Mouse (Mus musculus): ENCODE results near the gene Fam208a. TPM values are rescaled to one million over a fixed set of nuclear protein-coding genes. Genes with fewer than 3 reads are reported as not detected.
A peak's percentile ranks its signal among the peaks of the same experiment; 100 is the strongest.

Fam208a gene
- 3.8 and 4.0 TPM in 2 replicates for polyA plus RNA-seq (2015; fragmentation: Nextera tagmentation; extraction: Ambion mirVana)

DNA sequence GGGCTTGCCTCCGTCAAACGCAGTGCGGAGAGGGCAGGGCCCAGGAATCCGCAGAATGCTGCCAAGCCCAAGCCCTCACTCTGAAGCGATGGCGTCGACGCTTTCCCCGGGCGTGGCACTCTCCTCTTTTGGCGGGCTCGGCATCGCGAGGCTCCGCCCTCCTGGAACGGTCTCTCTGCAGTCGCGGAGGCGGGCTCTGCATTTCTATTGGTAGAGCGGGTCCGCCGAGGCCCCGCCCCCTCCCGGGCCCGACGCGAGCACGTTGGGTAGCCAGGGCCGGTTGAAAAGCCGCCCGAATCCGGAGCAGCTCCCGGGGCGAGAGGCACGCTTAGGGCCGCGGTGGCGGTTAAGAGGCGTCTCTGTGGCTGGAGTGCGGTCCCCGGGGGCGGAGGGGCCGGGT lies at the start of gene Fam208a:
Gene Fam208a (plus strand): TSS at position 262 of the 400 bp plus-strand sequence.
- H3K27me3 ChIP-seq (ENCODE audit: control insufficient read depth, insufficient read depth, low read depth, low read length), result no peaks in the 10 kb centered on the region
- peak within 1 kb of the TSS; percentile 89 for H3K4me3 ChIP-seq (ENCODE audit: low read depth, low read length)
- peaks cover 7% of the 10 kb centered on the region for H3K4me1 ChIP-seq (ENCODE audit: control insufficient read depth, low read depth, low read length)
- peaks cover 3% of the 10 kb centered on the region for H3K36me3 ChIP-seq (ENCODE audit: control insufficient read depth, insufficient read depth)
- peaks cover 6% of the 10 kb centered on the region for H3K9me3 ChIP-seq (replicated peaks; ENCODE audit: control insufficient read depth, low read length)
- peak within 1 kb of the TSS; percentile 93 for H3K9ac ChIP-seq (ENCODE audit: low read depth, low read length)
- WGBS (ENCODE audit: insufficient replicate concordance), result 3% methylated on average over 42 of the region's 43 CpGs
- peak; percentile 93 for ATAC-seq (ENCODE audit: low read depth)
- peak within 1 kb of the TSS; percentile 65 for H3K4me2 ChIP-seq (ENCODE audit: low read depth, low read length)
- H3K27ac ChIP-seq (ENCODE audit: low read length), result peak within 1 kb of the TSS; percentile 98

DNA sequence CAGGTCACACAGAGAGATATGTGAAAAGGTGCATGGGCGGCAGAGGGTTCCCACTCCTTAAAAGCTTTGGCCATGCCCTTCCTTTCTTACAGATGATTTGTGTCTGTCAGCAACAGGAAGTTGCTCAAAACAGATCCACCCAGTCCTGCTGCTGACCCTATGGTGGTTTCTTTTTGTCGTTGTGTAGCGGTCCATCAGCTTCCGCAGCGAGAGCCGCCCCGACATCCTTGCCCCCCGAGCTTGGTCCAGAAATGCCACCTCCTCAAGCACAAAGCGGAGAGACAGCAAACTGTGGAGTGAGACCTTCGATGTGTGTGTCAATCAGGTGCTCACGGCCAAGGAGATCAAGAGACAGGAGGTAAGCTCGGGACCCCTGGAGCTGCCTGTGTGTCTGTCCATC lies 49.2 kb upstream of the Fam208a start:
- H3K9ac ChIP-seq (ENCODE audit: low read depth, low read length), result no peak overlapping the region
- H3K9me3 ChIP-seq (replicated peaks; ENCODE audit: control insufficient read depth, low read length), result no peaks in the 10 kb centered on the region
- ATAC-seq (ENCODE audit: low read depth), result no peak
- 17% methylated on average over 12 of the region's 12 CpGs for WGBS (ENCODE audit: insufficient replicate concordance)
- H3K4me3 ChIP-seq (ENCODE audit: low read depth, low read length), result peak overlapping the region; percentile 40
- H3K4me1 ChIP-seq (ENCODE audit: control insufficient read depth, low read depth, low read length), result peaks cover 2% of the 10 kb centered on the region; the same call in 1 of the 2 replicates
- no peaks in the 10 kb centered on the region for H3K27me3 ChIP-seq (ENCODE audit: control insufficient read depth, insufficient read depth, low read depth, low read length)
- peak overlapping the region; percentile 9; the same call in 1 of the 2 replicates for H3K27ac ChIP-seq (ENCODE audit: low read length)
- no peaks in the 10 kb centered on the region for H3K36me3 ChIP-seq (ENCODE audit: control insufficient read depth, insufficient read depth)
- H3K4me2 ChIP-seq (ENCODE audit: low read depth, low read length), result peak overlapping the region; percentile 32; the same call in 1 of the 2 replicates

DNA sequence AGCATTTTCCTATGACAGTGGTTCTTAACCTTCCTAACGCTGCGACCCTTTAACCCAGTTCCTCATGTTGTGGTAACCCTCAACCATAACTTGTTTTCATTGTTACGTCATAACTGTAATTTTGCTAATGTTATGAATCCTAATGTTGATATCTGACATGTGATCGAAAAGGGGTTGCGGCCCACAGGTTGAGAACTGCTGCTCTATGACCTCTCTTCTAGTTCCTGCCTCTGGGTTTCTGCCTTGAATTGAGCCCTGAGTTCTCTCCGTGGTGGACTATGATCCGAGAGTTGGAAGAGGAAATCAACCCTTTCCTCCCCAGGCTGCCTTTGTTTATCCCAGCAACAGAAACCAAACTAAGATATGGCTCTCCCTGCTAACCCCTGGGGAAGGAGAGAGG lies 47.2 kb upstream of the Fam208a start:
- no peaks in the 10 kb centered on the region for H3K27me3 ChIP-seq (ENCODE audit: control insufficient read depth, insufficient read depth, low read depth, low read length)
- no peak for ATAC-seq (ENCODE audit: low read depth)
- no peaks in the 10 kb centered on the region; the same call in 1 of the 2 replicates for H3K36me3 ChIP-seq (ENCODE audit: control insufficient read depth, insufficient read depth)
- no peak overlapping the region for H3K4me2 ChIP-seq (ENCODE audit: low read depth, low read length)
- H3K9me3 ChIP-seq (replicated peaks; ENCODE audit: control insufficient read depth, low read length), result no peaks in the 10 kb centered on the region
- H3K27ac ChIP-seq (ENCODE audit: low read length), result no peak overlapping the region
- 46% methylated on average over 7 of the region's 7 CpGs for WGBS (ENCODE audit: insufficient replicate concordance)
- H3K4me3 ChIP-seq (ENCODE audit: low read depth, low read length), result no peak overlapping the region
- H3K9ac ChIP-seq (ENCODE audit: low read depth, low read length), result no peak overlapping the region
- peaks cover 2% of the 10 kb centered on the region; the same call in 1 of the 2 replicates for H3K4me1 ChIP-seq (ENCODE audit: control insufficient read depth, low read depth, low read length)

DNA sequence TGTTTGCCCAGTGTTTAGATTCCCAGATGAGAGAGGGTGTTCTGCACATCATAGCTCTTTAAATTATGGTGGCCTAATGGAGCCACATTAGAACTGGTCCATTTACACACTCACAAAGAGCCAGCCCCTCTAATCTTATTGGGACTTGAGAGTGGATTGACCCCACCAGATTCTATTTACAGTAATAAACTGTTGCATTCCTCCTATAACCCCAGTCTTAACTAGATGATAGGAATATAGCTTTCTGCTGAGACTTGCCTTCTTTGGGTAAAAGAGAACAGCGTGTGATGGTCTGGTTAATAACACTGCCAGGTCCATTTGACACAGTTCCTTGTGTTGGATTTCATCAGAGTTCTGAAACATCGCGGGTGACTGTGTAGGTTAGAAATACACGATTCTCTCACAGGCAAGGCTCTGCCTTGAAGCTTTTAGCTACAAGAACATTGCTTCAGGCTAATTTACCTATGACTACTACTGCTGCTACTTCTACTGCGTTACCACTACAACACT lies 45.3 kb upstream of the Fam208a start:
- H3K36me3 ChIP-seq (ENCODE audit: control insufficient read depth, insufficient read depth), result peaks cover 3% of the 10 kb centered on the region; the same call in 1 of the 2 replicates
- H3K27me3 ChIP-seq (ENCODE audit: control insufficient read depth, insufficient read depth, low read depth, low read length), result no peaks in the 10 kb centered on the region
- ATAC-seq (ENCODE audit: low read depth), result no peak
- WGBS (ENCODE audit: insufficient replicate concordance), result 71% methylated on average over 5 of the region's 5 CpGs
- no peaks in the 10 kb centered on the region for H3K9me3 ChIP-seq (replicated peaks; ENCODE audit: control insufficient read depth, low read length)
- peaks cover 2% of the 10 kb centered on the region; the same call in 1 of the 2 replicates for H3K4me1 ChIP-seq (ENCODE audit: control insufficient read depth, low read depth, low read length)
- no peak overlapping the region for H3K9ac ChIP-seq (ENCODE audit: low read depth, low read length)
- H3K4me2 ChIP-seq (ENCODE audit: low read depth, low read length), result no peak overlapping the region
- no peak overlapping the region for H3K4me3 ChIP-seq (ENCODE audit: low read depth, low read length)
- no peak overlapping the region for H3K27ac ChIP-seq (ENCODE audit: low read length)

DNA sequence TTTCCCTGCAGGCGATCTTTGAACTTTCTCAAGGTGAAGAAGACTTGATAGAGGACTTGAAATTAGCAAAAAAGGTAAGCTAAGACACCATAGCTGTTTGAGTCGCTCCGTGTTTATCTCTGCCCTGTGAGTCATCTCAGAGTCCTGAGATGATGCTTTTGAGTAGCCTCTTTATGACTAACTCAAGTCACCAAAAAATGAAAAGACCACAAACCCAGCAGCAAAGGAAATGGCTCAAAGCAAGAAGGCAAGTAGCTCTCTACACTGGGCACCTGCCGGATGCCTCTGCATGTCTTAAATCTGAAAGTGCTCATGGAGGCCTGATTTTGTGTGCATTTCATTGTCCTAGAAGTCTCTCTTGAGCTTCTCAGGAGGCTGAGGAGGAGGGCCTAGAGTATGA lies 44.5 kb upstream of the Fam208a start:
- no peaks in the 10 kb centered on the region; the same call in 1 of the 2 replicates for H3K4me1 ChIP-seq (ENCODE audit: control insufficient read depth, low read depth, low read length)
- H3K4me2 ChIP-seq (ENCODE audit: low read depth, low read length), result no peak overlapping the region

DNA sequence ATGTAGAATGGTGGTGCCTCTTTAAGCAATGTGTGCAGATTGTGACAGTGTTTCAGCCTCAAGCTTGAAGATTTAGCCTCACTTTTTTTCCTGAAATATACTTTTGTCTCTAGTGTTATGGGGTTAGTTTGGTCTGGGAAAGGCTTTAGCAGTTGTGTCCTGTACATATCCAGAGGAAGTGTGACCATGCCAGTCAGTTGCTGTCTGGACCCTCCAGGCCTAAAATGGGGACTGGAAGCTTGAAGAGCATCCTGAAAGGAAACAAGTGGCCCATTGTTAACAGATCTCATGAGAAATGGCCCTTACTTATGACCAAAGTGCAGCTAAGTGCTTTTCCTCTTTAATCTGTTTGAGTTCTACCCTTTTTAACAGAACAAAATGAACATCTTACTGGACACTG lies 40.0 kb upstream of the Fam208a start:
- ATAC-seq (ENCODE audit: low read depth), result no peak

More for the DNA sequence above, 44.5 kb upstream of the Fam208a start:
- no peak overlapping the region for H3K9ac ChIP-seq (ENCODE audit: low read depth, low read length)
- no peaks in the 10 kb centered on the region for H3K9me3 ChIP-seq (replicated peaks; ENCODE audit: control insufficient read depth, low read length)
- no peak for ATAC-seq (ENCODE audit: low read depth)
- H3K36me3 ChIP-seq (ENCODE audit: control insufficient read depth, insufficient read depth), result peaks cover 3% of the 10 kb centered on the region; the same call in 1 of the 2 replicates
- no peaks in the 10 kb centered on the region for H3K27me3 ChIP-seq (ENCODE audit: control insufficient read depth, insufficient read depth, low read depth, low read length)
- H3K27ac ChIP-seq (ENCODE audit: low read length), result no peak overlapping the region
- WGBS (ENCODE audit: insufficient replicate concordance), result 64% methylated on average over 4 of the region's 4 CpGs
- H3K4me3 ChIP-seq (ENCODE audit: low read depth, low read length), result no peak overlapping the region

DNA sequence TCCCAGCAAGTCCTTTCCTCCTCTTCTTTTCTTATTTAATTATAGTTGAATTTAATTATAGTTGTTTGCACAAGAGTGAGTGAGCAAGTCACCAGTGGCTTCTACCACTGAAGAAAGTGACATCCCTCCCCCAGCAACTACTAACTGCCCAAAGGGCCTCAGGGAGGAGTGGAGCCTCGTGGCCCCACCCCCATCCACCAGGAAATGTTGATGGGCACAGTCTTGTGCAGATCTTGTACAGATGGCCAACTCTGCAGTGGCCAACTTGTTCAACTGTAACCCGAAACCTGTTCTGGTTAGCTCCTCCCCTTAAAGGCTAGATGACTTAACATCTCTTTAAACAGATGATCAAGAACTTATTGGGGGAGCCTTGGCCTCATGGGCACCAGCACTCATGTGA lies 38.9 kb upstream of the Fam208a start:
- H3K9ac ChIP-seq (ENCODE audit: low read depth, low read length), result no peak overlapping the region
- H3K27ac ChIP-seq (ENCODE audit: low read length), result no peak overlapping the region
- H3K9me3 ChIP-seq (replicated peaks; ENCODE audit: control insufficient read depth, low read length), result no peaks in the 10 kb centered on the region
- no peaks in the 10 kb centered on the region for H3K4me1 ChIP-seq (ENCODE audit: control insufficient read depth, low read depth, low read length)
- WGBS (ENCODE audit: insufficient replicate concordance), result 42% methylated on average over 2 of the region's 2 CpGs
- no peak overlapping the region for H3K4me2 ChIP-seq (ENCODE audit: low read depth, low read length)
- H3K36me3 ChIP-seq (ENCODE audit: control insufficient read depth, insufficient read depth), result peaks cover 3% of the 10 kb centered on the region
- no peak for ATAC-seq (ENCODE audit: low read depth)
- H3K27me3 ChIP-seq (ENCODE audit: control insufficient read depth, insufficient read depth, low read depth, low read length), result no peaks in the 10 kb centered on the region
- H3K4me3 ChIP-seq (ENCODE audit: low read depth, low read length), result no peak overlapping the region

More for the DNA sequence above, 40.0 kb upstream of the Fam208a start:
- no peaks in the 10 kb centered on the region for H3K9me3 ChIP-seq (replicated peaks; ENCODE audit: control insufficient read depth, low read length)
- peaks cover 3% of the 10 kb centered on the region; the same call in 1 of the 2 replicates for H3K36me3 ChIP-seq (ENCODE audit: control insufficient read depth, insufficient read depth)
- no peaks in the 10 kb centered on the region for H3K27me3 ChIP-seq (ENCODE audit: control insufficient read depth, insufficient read depth, low read depth, low read length)
- no peak overlapping the region for H3K27ac ChIP-seq (ENCODE audit: low read length)
- H3K9ac ChIP-seq (ENCODE audit: low read depth, low read length), result no peak overlapping the region
- no peak overlapping the region for H3K4me2 ChIP-seq (ENCODE audit: low read depth, low read length)
- H3K4me1 ChIP-seq (ENCODE audit: control insufficient read depth, low read depth, low read length), result no peaks in the 10 kb centered on the region
- no peak overlapping the region for H3K4me3 ChIP-seq (ENCODE audit: low read depth, low read length)

DNA sequence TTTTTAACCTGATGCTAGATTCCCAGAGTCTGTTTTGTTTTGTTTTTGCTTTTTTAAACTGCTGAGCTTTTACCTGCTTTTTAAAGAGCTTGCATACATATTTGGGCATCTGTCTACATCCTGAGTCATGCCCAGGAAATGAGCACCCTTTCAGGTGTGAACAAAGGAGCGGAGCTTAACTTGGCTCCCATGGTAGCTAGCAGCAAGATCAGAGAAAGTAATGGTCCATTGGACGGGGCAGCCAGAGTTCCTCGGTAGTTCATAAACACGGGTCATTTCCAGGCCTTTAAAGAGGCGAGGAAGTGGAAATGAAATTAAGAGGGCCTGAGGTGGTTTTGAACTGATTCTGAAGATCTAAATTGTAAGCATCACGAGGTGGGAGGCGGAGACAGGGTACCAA lies 38.0 kb upstream of the Fam208a start:
- Histone ChIP-seq H3K9me3 (replicated peaks; ENCODE audit: control insufficient read depth, low read length) (no peaks in the 10 kb centered on the region), H3K9ac (ENCODE audit: low read depth, low read length) (no peak overlapping the region), H3K27me3 (ENCODE audit: control insufficient read depth, insufficient read depth, low read depth, low read length) (no peaks in the 10 kb centered on the region), H3K4me2 (ENCODE audit: low read depth, low read length) (no peak overlapping the region), H3K36me3 (ENCODE audit: control insufficient read depth, insufficient read depth) (peaks cover 3% of the 10 kb centered on the region), H3K27ac (ENCODE audit: low read length) (no peak overlapping the region), H3K4me1 (ENCODE audit: control insufficient read depth, low read depth, low read length) (no peaks in the 10 kb centered on the region), H3K4me3 (ENCODE audit: low read depth, low read length) (no peak overlapping the region)
- ATAC-seq (ENCODE audit: low read depth), result no peak
- 69% methylated on average over 7 of the region's 7 CpGs for WGBS (ENCODE audit: insufficient replicate concordance)

DNA sequence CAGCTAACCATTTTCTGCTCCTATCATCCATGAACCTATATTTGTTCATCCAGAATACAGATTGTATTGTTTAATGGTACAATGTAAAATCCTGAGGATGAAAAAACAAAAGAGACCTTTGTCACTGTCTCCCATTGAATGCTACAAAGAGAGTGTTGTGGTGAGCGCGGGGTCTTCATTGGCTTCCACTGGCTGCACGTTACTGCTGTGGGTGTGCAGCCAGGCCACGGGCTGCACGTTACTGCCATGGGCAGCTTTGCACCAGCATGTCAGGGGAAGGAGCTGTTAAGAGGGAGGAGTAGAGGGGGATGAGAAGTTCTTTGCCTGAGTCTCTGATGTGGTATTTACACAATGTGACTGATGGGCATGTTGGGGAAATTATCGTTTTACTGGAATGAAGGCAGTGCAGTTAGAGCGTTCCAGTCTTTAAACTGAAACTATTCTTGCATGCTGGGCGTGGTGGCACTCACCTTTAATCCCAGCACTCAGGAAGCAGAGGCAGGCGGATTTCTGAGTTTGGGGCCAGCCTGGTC lies 36.8 kb upstream of the Fam208a start:
- ATAC-seq (ENCODE audit: low read depth), result no peak
- Histone ChIP-seq H3K4me1 (ENCODE audit: control insufficient read depth, low read depth, low read length) (no peaks in the 10 kb centered on the region), H3K4me3 (ENCODE audit: low read depth, low read length) (no peak overlapping the region), H3K27me3 (ENCODE audit: control insufficient read depth, insufficient read depth, low read depth, low read length) (no peaks in the 10 kb centered on the region), H3K9me3 (replicated peaks; ENCODE audit: control insufficient read depth, low read length) (no peaks in the 10 kb centered on the region), H3K27ac (ENCODE audit: low read length) (no peak overlapping the region), H3K9ac (ENCODE audit: low read depth, low read length) (no peak overlapping the region), H3K4me2 (ENCODE audit: low read depth, low read length) (no peak overlapping the region), H3K36me3 (ENCODE audit: control insufficient read depth, insufficient read depth) (peaks cover under 1% of the 10 kb centered on the region; the same call in 1 of the 2 replicates)
- 72% methylated on average over 9 of the region's 9 CpGs for WGBS (ENCODE audit: insufficient replicate concordance)

Data from liver, embryonic 16.5 days (tissue).